Mouse (Mus musculus) E14TG2a.4 (cell line): ENCODE results near the gene Agrn.

Experiments used
- CTCF ChIP-seq: conservative IDR thresholded peaks from 2 replicates; pipeline ENCODE4 v1.5.1; 2014; ENCODE audit warnings: low read length
- POU5F1 ChIP-seq: IDR thresholded peaks from 2 replicates; pipeline ENCODE4 v1.6.1; 2014; ENCODE audit warnings: low read length, borderline replicate concordance

- TF ChIP-seq CTCF (no peak), POU5F1 (no peak)
Measured at GRCm38 (mm10) chr4:156136285-156137100, 60.8 kb downstream of the Agrn start.
